Mouse (Mus musculus) kidney, adult 2 months (tissue): ENCODE measurements around the gene Cyp26b1.

ENCODE experiments used
- CTCF ChIP-seq: fragments of 200-500 bp; conservative IDR thresholded peaks from 2 replicates; pipeline ENCODE4 v1.5.1; 2011; ENCODE audit warnings: low read depth, mild to moderate bottlenecking, control low read depth, low read length, moderate library complexity, mixed read lengths; ENCODE audit not compliant: insufficient read depth, insufficient read length
- POLR2A ChIP-seq: fragments of 200-500 bp; IDR thresholded peaks from one replicate; pipeline ENCODE4 v1.6.1; 2011; ENCODE audit warnings: low read depth, low read length, control low read depth

DNA sequence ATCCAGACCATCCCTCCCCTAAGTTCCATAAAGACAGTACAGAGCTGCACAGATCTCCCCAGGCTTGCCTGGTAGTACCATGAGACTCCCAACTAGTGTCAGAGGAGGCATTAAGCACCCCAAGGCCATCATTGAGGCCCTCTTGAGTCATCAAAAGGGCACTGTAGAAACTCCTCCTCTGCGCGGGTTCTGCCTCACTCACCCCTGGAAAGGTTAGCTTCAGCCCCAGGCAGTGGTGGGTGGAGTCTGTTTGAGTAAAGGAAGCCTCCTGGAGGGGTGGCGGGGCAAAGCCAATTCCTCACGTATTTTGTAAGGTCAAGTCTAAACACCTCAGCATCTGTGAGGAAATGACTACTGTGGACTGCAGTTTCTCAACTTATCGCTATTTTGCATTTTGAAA, 50.2 kb downstream of the Cyp26b1 start:
- no peak for TF ChIP-seq CTCF
- no peak for TF ChIP-seq POLR2A
